Mouse (Mus musculus): ENCODE data around the gene Taf5l. TPM values are rescaled to one million over a fixed set of nuclear protein-coding genes. Genes with fewer than 3 reads are reported as not detected.

The Taf5l gene
- polyA plus RNA-seq (2016; fragmentation: Nextera tagmentation; extraction: Ambion mirVana) = 37.8 and 40.2 TPM in 2 replicates

GRCm38 (mm10) chr8:124021237-124022227 lies at the start of gene Taf5l, which contains the start of gene Urb2:
Gene Taf5l (minus strand): TSS chr8:124021397.
Gene Urb2 (plus strand): TSS chr8:124021508.
- no peaks in the 10 kb centered on the region for H3K9me3 ChIP-seq

GRCm38 (mm10) chr8:124070363-124071324 lies 49.4 kb upstream of the Taf5l start:
- WGBS = 57% methylated on average over 18 of the region's 18 CpGs
- DNase-seq (ENCODE audit: low spot score) = peak; percentile 20
- no peak overlapping the region for H3K27ac ChIP-seq

More at GRCm38 (mm10) chr8:124021237-124022227, at the start of gene Taf5l, which contains the start of gene Urb2:
- Histone ChIP-seq H3K27ac (peak within 1 kb of the TSS; percentile 99), H3K4me1 (replicated peaks) (peaks cover 39% of the 10 kb centered on the region), H3K36me3 (peaks cover 31% of the 10 kb centered on the region), H3K4me3 (peak within 1 kb of the TSS; percentile 87), H3K27me3 (ENCODE audit: insufficient read depth, poor library complexity, severe bottlenecking) (no peaks in the 10 kb centered on the region)
- peak; percentile 93 for DNase-seq (ENCODE audit: low spot score)
- WGBS = under 1% methylated on average over 74 of the region's 74 CpGs

DNA sequence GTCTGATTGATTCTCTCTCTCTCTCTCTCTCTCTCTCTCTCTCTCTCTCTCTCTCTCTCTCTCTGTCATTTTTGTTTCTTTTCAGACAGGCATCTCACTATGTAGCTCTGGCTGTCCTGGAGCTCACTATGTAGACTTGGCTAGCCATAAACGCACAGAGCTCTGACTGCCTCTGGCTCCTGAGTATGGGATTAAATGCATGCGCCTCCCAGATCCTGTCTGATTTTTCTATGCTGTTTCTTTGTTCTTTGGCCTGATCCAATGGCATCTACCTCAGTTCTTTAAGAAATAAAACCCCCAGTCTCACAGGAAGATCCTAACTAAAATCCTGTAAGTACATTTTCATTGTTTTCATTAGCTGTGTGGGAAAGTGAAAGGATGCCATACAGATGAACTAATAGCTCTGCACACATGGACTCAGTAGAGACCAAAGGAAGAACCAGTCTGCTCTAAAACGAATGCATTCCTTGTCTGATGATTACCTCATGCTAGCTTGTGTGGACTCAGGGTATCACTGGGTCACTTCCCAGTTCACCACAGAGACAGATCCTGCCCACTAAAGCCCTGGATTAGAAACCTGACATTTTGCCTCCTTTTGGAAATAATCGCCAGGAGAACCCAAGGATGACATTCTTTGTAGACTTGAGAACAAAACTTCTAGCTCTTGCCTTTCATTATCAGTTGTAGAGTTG lies 46.0 kb upstream of the Taf5l start:
- Histone ChIP-seq H3K4me1 (replicated peaks) (peaks cover 14% of the 10 kb centered on the region), H3K4me3 (no peak overlapping the region), H3K9me3 (no peaks in the 10 kb centered on the region), H3K27me3 (ENCODE audit: insufficient read depth, poor library complexity, severe bottlenecking) (no peaks in the 10 kb centered on the region), H3K36me3 (no peaks in the 10 kb centered on the region), H3K27ac (no peak overlapping the region)
- WGBS = 82% methylated on average over 4 of the region's 4 CpGs
- no peak for DNase-seq (ENCODE audit: low spot score)

More at GRCm38 (mm10) chr8:124070363-124071324, 49.4 kb upstream of the Taf5l start:
- Histone ChIP-seq H3K27me3 (ENCODE audit: insufficient read depth, poor library complexity, severe bottlenecking) (no peaks in the 10 kb centered on the region), H3K4me1 (replicated peaks) (peaks cover 14% of the 10 kb centered on the region), H3K9me3 (no peaks in the 10 kb centered on the region), H3K4me3 (no peak overlapping the region), H3K36me3 (no peaks in the 10 kb centered on the region)

GRCm38 (mm10) chr8:124066325-124067058 lies 45.3 kb upstream of the Taf5l start:
- H3K27ac ChIP-seq = no peak overlapping the region
- no peaks in the 10 kb centered on the region for H3K9me3 ChIP-seq
- no peak for DNase-seq (ENCODE audit: low spot score)
- no peak overlapping the region for H3K4me3 ChIP-seq
- no peaks in the 10 kb centered on the region for H3K27me3 ChIP-seq (ENCODE audit: insufficient read depth, poor library complexity, severe bottlenecking)
- no peaks in the 10 kb centered on the region for H3K36me3 ChIP-seq
- WGBS = 80% methylated on average over 4 of the region's 4 CpGs
- H3K4me1 ChIP-seq (replicated peaks) = peaks cover 14% of the 10 kb centered on the region

DNA sequence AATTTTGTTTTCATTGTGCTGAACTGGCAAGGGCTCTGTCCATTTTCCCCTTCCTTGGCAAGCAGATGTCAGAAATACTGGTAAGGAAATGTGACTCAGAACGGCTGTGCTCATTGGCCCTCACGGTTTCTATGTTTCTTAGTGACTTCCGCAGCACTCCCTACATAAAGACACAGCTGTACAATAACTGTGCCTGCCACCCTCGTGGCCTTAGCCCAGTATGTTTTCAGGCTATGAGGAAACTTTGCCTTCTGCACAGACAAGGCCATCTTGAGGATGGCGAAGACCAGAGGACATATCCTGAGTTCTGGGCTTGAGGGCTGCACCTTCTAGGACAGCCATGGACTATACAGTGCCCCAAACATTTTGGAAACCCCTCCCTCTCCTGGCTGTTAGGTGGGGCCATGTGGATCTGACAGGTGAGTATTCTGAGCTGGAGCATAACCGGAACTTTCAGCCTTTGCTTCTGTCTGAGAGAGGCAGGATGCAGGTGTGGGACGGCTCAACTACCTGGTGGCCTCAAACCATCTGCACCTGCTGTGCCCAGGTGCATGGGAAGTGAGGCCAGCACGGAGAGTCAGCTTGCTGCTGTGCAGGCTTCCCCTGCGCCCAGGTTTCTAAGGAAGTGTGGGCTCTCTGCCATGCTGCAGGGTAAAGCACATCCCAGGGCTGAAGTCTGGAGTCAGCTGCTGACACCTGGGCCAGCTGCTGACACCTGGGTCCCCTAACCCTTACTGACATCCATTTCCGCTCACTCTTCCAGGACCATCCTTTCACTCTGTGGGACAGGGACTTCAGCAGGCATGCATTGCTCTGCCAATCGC lies 35.8 kb upstream of the Taf5l start:
- Histone ChIP-seq H3K9me3 (no peaks in the 10 kb centered on the region), H3K36me3 (no peaks in the 10 kb centered on the region), H3K4me1 (replicated peaks) (0 out of 2 replicates have a peak, but pooled peaks cover 7% of the 10 kb centered on the region), H3K27ac (no peak overlapping the region), H3K27me3 (ENCODE audit: insufficient read depth, poor library complexity, severe bottlenecking) (no peaks in the 10 kb centered on the region), H3K4me3 (no peak overlapping the region)
- WGBS = 83% methylated on average over 11 of the region's 11 CpGs
- DNase-seq (ENCODE audit: low spot score) = no peak

GRCm38 (mm10) chr8:124052568-124052967 lies 31.4 kb upstream of the Taf5l start:
- Histone ChIP-seq H3K36me3 (peaks cover 20% of the 10 kb centered on the region), H3K4me3 (no peak overlapping the region), H3K4me1 (replicated peaks) (0 out of 2 replicates have a peak, but pooled peaks cover 8% of the 10 kb centered on the region), H3K27ac (0 out of 2 replicates have a peak overlapping the region, but pooled peaks have one; percentile 23), H3K9me3 (no peaks in the 10 kb centered on the region), H3K27me3 (ENCODE audit: insufficient read depth, poor library complexity, severe bottlenecking) (no peaks in the 10 kb centered on the region)
- no peak for DNase-seq (ENCODE audit: low spot score)
- WGBS = 57% methylated on average over 4 of the region's 4 CpGs

DNA sequence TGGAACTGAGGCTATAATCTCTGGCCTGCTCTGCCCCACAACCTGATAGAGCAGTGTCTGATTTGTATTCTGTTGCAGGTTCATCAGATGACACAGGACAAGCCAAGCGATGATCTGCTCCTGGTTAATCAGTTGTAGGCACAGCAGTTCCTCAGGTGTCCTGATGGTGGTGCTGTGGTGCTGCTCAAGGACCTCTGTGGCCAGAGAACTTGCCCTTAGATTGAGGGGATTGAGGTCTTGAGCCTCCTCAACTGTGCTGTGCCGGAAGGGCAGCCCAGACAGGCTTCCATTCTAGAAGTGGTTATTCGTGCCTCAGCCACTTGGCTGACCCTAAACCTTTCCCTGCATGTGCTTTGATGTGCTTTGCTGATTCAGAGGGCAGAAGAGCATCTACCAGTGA lies 30.9 kb upstream of the Taf5l start:
- peaks cover 25% of the 10 kb centered on the region for H3K36me3 ChIP-seq
- H3K4me1 ChIP-seq (replicated peaks) = 0 out of 2 replicates have a peak, but pooled peaks cover 8% of the 10 kb centered on the region
- DNase-seq (ENCODE audit: low spot score) = peak; percentile 75
- H3K9me3 ChIP-seq = no peaks in the 10 kb centered on the region
- no peaks in the 10 kb centered on the region for H3K27me3 ChIP-seq (ENCODE audit: insufficient read depth, poor library complexity, severe bottlenecking)
- no peak overlapping the region for H3K4me3 ChIP-seq
- 26% methylated on average over 3 of the region's 3 CpGs for WGBS
- H3K27ac ChIP-seq = no peak overlapping the region

DNA sequence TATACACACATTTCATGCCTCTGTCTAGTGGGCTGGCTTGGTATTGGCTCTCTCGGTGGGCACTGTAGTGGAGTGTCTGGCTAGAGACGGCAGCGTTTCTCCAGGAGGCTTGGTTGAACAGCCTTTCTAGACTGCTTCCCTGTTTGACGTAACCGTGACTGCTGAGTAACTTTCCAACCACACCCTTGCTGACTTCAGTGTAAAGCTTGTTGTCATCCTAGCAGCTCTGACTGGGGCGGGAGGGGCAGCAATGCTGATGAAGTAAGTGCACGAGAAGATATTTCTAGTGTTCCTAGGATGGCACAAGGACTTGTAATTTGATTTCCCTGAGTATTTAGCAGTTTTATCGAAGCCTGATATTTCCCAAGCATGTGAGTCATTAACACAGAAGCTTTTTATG lies 24.7 kb upstream of the Taf5l start:
- no peaks in the 10 kb centered on the region for H3K4me1 ChIP-seq (replicated peaks)
- H3K4me3 ChIP-seq = no peak overlapping the region
- no peak for DNase-seq (ENCODE audit: low spot score)
- no peaks in the 10 kb centered on the region for H3K27me3 ChIP-seq (ENCODE audit: insufficient read depth, poor library complexity, severe bottlenecking)
- H3K36me3 ChIP-seq = peaks cover 78% of the 10 kb centered on the region
- no peak overlapping the region for H3K27ac ChIP-seq
- no peaks in the 10 kb centered on the region for H3K9me3 ChIP-seq
- WGBS = 92% methylated on average over 8 of the region's 8 CpGs

- Histone ChIP-seq H3K4me3 (no peak overlapping the region), H3K4me1 (replicated peaks) (no peaks in the 10 kb centered on the region), H3K9me3 (no peaks in the 10 kb centered on the region), H3K36me3 (peaks cover 81% of the 10 kb centered on the region), H3K27ac (no peak overlapping the region), H3K27me3 (ENCODE audit: insufficient read depth, poor library complexity, severe bottlenecking) (no peaks in the 10 kb centered on the region)
- DNase-seq (ENCODE audit: low spot score) = no peak
- WGBS = 96% methylated on average over 12 of the region's 12 CpGs
Observed at GRCm38 (mm10) chr8:124044931-124045330, 23.7 kb upstream of the Taf5l start.

DNA sequence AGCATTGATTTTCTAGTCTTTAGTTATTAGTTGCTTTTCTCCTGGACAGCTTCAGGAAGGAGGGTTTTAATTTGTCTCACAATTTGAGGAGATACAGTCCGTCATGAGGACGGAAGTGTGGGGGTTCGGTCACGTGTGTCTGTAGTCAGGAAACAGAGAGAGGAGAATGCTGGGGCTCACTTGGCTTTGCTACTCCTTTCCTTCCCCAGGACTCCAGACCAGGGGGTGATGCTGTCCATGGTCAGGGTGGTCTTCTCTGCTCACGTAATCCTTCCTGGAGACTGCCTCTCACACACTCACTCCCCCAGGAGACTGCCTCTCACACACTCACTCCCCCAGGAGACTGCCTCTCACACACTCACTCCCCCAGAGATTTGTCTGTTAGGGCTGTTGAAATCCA lies 23.2 kb upstream of the Taf5l start:
- Histone ChIP-seq H3K9me3 (no peaks in the 10 kb centered on the region), H3K27ac (no peak overlapping the region), H3K4me3 (no peak overlapping the region), H3K36me3 (peaks cover 84% of the 10 kb centered on the region), H3K27me3 (ENCODE audit: insufficient read depth, poor library complexity, severe bottlenecking) (no peaks in the 10 kb centered on the region), H3K4me1 (replicated peaks) (no peaks in the 10 kb centered on the region)
- no peak for DNase-seq (ENCODE audit: low spot score)
- WGBS = 95% methylated on average over 5 of the region's 5 CpGs

DNA sequence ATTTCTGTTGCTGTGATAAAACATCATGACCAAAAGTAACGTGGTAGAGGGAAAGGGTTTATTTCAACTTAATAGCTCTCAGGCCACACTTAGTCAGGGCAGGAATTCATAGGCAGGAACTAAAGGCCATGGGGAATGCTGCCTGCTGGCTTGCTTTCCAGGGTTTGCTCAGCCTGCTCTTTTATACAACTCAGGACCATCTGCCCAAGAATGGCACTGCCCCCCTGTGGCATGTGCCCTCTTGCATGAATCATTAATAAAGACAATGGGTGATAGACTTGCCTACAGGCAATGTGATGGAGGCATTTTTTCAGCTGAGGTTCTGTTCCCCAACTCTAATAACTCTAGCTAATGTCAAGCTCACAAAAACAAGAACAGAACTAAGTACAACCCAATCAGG lies 21.0 kb upstream of the Taf5l start:
- no peak for DNase-seq (ENCODE audit: low spot score)
- H3K36me3 ChIP-seq = peaks cover 89% of the 10 kb centered on the region
- H3K9me3 ChIP-seq = no peaks in the 10 kb centered on the region
- H3K27ac ChIP-seq = no peak overlapping the region
- H3K27me3 ChIP-seq (ENCODE audit: insufficient read depth, poor library complexity, severe bottlenecking) = no peaks in the 10 kb centered on the region
- WGBS = 89% methylated on average over 1 of the region's 1 CpGs
- H3K4me1 ChIP-seq (replicated peaks) = no peaks in the 10 kb centered on the region
- no peak overlapping the region for H3K4me3 ChIP-seq

Measured in hindbrain, embryonic 10.5 days (tissue).